Mouse (Mus musculus) lung, postnatal 0 days (tissue): ENCODE measurements around the gene Enpp1. TPM values are rescaled to one million over a fixed set of nuclear protein-coding genes. Genes with fewer than 3 reads are reported as not detected.

ENCODE experiments used
- ATAC-seq: fragments of 200-750 bp; cut with Nextera tagmentation; 2 replicates; pipeline ENCODE4 v1.8.0; 2017; ENCODE audit warnings: moderate library complexity
- DNase-seq: peaks from one replicate; pipeline ENCODE4 v3.0.0-alpha.2; 2016; ENCODE audit warnings: low spot score
- H3K27ac ChIP-seq: fragments of 300-500 bp; sonication (generic); 2 replicates; pipeline ENCODE4 v1.5.1; 2014; ENCODE audit warnings: antibody characterized with exemption, mild to moderate bottlenecking, low read length, mixed read lengths
- H3K27me3 ChIP-seq: fragments of 300-500 bp; sonication (generic); replicated peaks from 2 replicates; pipeline ENCODE4 v1.6.1; 2014; ENCODE audit warnings: low read length, mixed read lengths; ENCODE audit not compliant: insufficient read depth
- H3K36me3 ChIP-seq: fragments of 300-500 bp; sonication (generic); 2 replicates; pipeline ENCODE4 v1.6.1; 2014; ENCODE audit warnings: low read length, mixed read lengths; ENCODE audit not compliant: insufficient read depth
- H3K4me1 ChIP-seq: fragments of 300-500 bp; sonication (generic); 2 replicates; pipeline ENCODE4 v1.6.1; 2014; ENCODE audit warnings: antibody characterized with exemption, low read depth, low read length, mixed read lengths; ENCODE audit not compliant: insufficient read depth
- H3K4me2 ChIP-seq: fragments of 300-500 bp; sonication (generic); replicated peaks from 2 replicates; pipeline ENCODE4 v1.6.1; 2014; ENCODE audit warnings: low read depth, mild to moderate bottlenecking, low read length, moderate library complexity, mixed read lengths
- H3K4me3 ChIP-seq: fragments of 300-500 bp; sonication (generic); 2 replicates; pipeline ENCODE4 v1.5.1; 2014; ENCODE audit warnings: low read depth, low read length
- H3K9ac ChIP-seq: fragments of 300-500 bp; sonication (generic); replicated peaks from 2 replicates; pipeline ENCODE4 v1.6.1; 2014; ENCODE audit warnings: low read depth, mild to moderate bottlenecking
- H3K9me3 ChIP-seq: fragments of 300-500 bp; sonication (generic); 2 replicates; pipeline ENCODE4 v1.6.1; 2016; ENCODE audit warnings: low read length, mixed read lengths
- CTCF ChIP-seq: IDR thresholded peaks from 2 replicates; pipeline ENCODE4 v1.5.1; 2016; ENCODE audit warnings: antibody characterized with exemption, mild to moderate bottlenecking
- EP300 ChIP-seq: IDR thresholded peaks from 2 replicates; pipeline ENCODE4 v1.6.1; 2016; ENCODE audit warnings: antibody characterized with exemption, mild to moderate bottlenecking, control low read depth
- WGBS: fragments of 180-500 bp; shearing (Covaris S2); extraction: QIAGEN DNeasy Blood & Tissue Kit; methylation state at CpG from one replicate; pipeline ENCODE4 v1.1.7; 2014; 5-methylcytosine and 5-hydroxymethylcytosine counted together
- polyA plus RNA-seq: library from polyadenylated mRNA; unstranded; fragments of >200 nt; fragmentation: Nextera tagmentation; extraction: Ambion mirVana; gene quantifications from 2 replicates; pipeline ENCODE4 v1.2.1, GENCODE M21; 2015

Enpp1 gene
- polyA plus RNA-seq, 1 experiment from 2014 or later = 2.9 TPM

DNA sequence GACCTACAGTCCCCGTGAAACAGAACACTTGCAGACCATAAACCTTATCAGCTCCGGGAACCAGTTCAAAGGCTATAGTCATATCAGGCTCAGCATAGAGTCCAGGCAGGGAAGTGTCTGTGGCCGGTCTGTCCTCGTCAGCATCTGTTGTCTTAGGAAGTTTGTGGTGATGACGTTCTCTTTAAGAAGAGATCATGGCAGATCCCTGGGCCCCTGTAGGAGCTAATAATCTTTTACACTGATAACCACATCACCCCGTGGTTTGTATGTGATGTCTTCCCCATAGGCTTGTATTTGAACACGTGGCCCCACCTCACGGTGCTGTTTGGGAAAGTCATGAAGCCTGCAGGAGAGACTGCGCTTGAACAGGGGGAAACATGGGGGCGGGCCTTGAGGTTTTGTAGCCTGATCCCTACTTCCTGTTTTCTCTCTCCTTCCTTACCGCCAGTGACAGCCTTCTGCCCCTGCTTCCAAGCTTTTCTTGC is 76.6 kb downstream of the Enpp1 start:
- no peaks in the 10 kb centered on the region for H3K27me3 ChIP-seq
- no peaks in the 10 kb centered on the region for H3K9me3 ChIP-seq
- H3K4me3 ChIP-seq = no peak overlapping the region
- no peaks in the 10 kb centered on the region for H3K36me3 ChIP-seq
- no peak for TF ChIP-seq CTCF
- TF ChIP-seq EP300 = no peak
- peaks cover 6% of the 10 kb centered on the region; the same call in 1 of the 2 replicates for H3K4me1 ChIP-seq
- no peak for ATAC-seq
- H3K27ac ChIP-seq = no peak overlapping the region
- no peak overlapping the region for H3K9ac ChIP-seq
- peak; percentile 34 for DNase-seq
- 56% methylated on average over 11 of the region's 11 CpGs for WGBS
- no peak overlapping the region for H3K4me2 ChIP-seq

DNA sequence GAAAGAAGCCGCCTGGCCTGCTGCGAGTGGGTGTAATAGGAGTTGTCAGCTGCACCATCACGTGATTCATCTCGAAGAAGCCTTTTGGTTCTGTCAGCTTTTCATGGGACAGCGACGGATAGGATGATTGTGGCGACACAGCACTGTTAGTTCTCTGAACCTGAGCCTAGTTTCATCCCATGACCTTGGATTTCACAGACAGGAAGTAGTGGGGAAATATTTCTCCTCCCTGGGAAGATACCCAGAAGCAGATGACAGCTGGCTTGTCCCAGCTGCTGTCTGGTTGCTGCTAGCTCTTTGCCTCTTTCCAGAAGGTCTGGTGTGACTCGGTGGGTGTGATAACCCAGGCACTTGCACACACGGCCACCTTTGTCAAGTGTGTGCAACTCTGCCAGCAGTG is 77.7 kb downstream of the Enpp1 start:
- H3K36me3 ChIP-seq = no peaks in the 10 kb centered on the region
- peak; percentile 72 for ATAC-seq
- DNase-seq = peak; percentile 86
- no peaks in the 10 kb centered on the region for H3K9me3 ChIP-seq
- H3K27ac ChIP-seq = no peak overlapping the region
- H3K4me3 ChIP-seq = no peak overlapping the region
- no peak overlapping the region for H3K9ac ChIP-seq
- WGBS = 56% methylated on average over 9 of the region's 9 CpGs
- H3K27me3 ChIP-seq = no peaks in the 10 kb centered on the region
- peaks cover 6% of the 10 kb centered on the region; the same call in 1 of the 2 replicates for H3K4me1 ChIP-seq
- H3K4me2 ChIP-seq = no peak overlapping the region
- TF ChIP-seq EP300 = peak; percentile 39; the same call in 1 of the 2 replicates
- no peak for TF ChIP-seq CTCF

DNA sequence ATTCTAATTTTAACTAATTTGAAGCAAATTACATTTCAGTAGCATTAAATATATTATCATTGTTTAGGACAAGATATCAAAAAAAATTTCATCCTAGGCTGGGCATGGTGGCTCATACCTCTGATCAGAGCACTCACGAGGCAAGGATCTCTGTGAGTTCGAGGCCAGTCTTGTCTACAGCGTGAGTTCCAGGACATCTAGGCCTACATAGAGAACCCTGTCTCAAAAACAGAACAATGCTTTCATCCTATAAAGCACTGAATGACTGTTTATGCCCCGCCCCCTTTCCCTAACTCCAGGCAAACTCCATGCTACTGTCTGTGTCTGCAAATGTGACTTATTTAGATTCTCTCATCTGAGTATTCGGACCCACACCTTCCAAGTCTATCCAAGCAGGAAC is 80.8 kb downstream of the Enpp1 start:
- TF ChIP-seq CTCF = no peak
- TF ChIP-seq EP300 = no peak
- H3K27me3 ChIP-seq = no peaks in the 10 kb centered on the region
- 93% methylated on average over 5 of the region's 5 CpGs for WGBS

GRCm38 (mm10) chr10:24630469-24631081 is 81.4 kb downstream of the Enpp1 start:
- H3K36me3 ChIP-seq = no peaks in the 10 kb centered on the region
- no peaks in the 10 kb centered on the region for H3K4me1 ChIP-seq
- H3K4me3 ChIP-seq = no peak overlapping the region
- TF ChIP-seq EP300 (no peak), CTCF (peak; percentile 89)
- WGBS = 21% methylated on average over 18 of the region's 18 CpGs
- 0 out of 2 replicates have a peak overlapping the region, but pooled peaks have one; percentile 25 for H3K4me2 ChIP-seq
- peak; percentile 77 for DNase-seq
- no peaks in the 10 kb centered on the region for H3K9me3 ChIP-seq
- no peaks in the 10 kb centered on the region for H3K27me3 ChIP-seq
- H3K27ac ChIP-seq = no peak overlapping the region
- no peak overlapping the region for H3K9ac ChIP-seq
- no peak for ATAC-seq

More for the DNA sequence above, 80.8 kb downstream of the Enpp1 start:
- H3K4me3 ChIP-seq = no peak overlapping the region
- DNase-seq (no peak), ATAC-seq (no peak)
- no peak overlapping the region for H3K27ac ChIP-seq
- H3K4me1 ChIP-seq = no peaks in the 10 kb centered on the region
- no peaks in the 10 kb centered on the region for H3K9me3 ChIP-seq
- H3K36me3 ChIP-seq = no peaks in the 10 kb centered on the region
- H3K9ac ChIP-seq = no peak overlapping the region
- no peak overlapping the region for H3K4me2 ChIP-seq

DNA sequence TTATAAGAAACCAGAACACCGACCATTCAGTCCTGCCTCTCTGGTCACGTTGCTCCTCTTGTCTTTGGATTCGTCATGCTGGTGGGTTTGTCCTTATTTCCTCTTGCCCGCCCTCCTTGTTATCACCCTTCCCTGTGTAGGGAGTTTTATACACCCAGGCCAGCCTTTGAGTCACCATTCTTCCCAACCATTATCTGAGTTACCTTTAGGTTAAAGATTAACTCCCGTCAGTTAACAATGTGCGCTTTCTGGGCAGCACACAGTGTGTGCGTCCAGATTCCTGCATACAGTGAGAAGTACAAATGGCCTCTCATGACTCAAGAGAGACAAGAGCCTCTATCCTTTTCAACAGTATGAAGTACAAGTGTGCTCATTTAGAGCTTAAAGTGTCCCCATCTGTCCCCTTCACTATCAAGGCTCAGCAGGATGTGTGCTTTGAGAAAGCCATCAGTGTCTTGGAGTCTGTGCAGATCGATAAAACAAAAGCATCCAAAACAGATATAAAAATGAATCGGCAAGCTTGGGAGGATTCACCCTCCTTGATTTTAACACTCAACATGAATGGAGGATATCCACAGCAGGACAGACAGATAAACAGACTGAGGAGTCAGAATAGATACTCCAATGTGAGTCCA is 82.8 kb downstream of the Enpp1 start:
- peak overlapping the region; percentile 47; the same call in 1 of the 2 replicates for H3K27ac ChIP-seq
- ATAC-seq (peak; percentile 72), DNase-seq (peak; percentile 59)
- no peaks in the 10 kb centered on the region for H3K27me3 ChIP-seq
- H3K9ac ChIP-seq = no peak overlapping the region
- peak overlapping the region; percentile 45 for H3K4me2 ChIP-seq
- 47% methylated on average over 9 of the region's 9 CpGs for WGBS
- no peak for TF ChIP-seq EP300
- no peak for TF ChIP-seq CTCF
- H3K36me3 ChIP-seq = no peaks in the 10 kb centered on the region
- H3K4me1 ChIP-seq = no peaks in the 10 kb centered on the region
- peak overlapping the region; percentile 3; the same call in 1 of the 2 replicates for H3K4me3 ChIP-seq
- no peaks in the 10 kb centered on the region for H3K9me3 ChIP-seq

- H3K27me3 ChIP-seq = no peaks in the 10 kb centered on the region
- no peaks in the 10 kb centered on the region for H3K36me3 ChIP-seq
- H3K9me3 ChIP-seq = no peaks in the 10 kb centered on the region
- DNase-seq (no peak), ATAC-seq (no peak)
- H3K9ac ChIP-seq = no peak overlapping the region
- H3K4me2 ChIP-seq = peak overlapping the region; percentile 45
- 19% methylated on average over 9 of the region's 9 CpGs for WGBS
- H3K4me1 ChIP-seq = no peaks in the 10 kb centered on the region
- TF ChIP-seq EP300 (no peak), CTCF (no peak)
- H3K4me3 ChIP-seq = peak overlapping the region; percentile 3; the same call in 1 of the 2 replicates
- peak overlapping the region; percentile 47; the same call in 1 of the 2 replicates for H3K27ac ChIP-seq
These were observed 83.5 kb downstream of the Enpp1 start for GRCm38 (mm10) chr10:24628466-24628865.
